Mouse (Mus musculus): ENCODE data around the gene Cfap44.

DNA sequence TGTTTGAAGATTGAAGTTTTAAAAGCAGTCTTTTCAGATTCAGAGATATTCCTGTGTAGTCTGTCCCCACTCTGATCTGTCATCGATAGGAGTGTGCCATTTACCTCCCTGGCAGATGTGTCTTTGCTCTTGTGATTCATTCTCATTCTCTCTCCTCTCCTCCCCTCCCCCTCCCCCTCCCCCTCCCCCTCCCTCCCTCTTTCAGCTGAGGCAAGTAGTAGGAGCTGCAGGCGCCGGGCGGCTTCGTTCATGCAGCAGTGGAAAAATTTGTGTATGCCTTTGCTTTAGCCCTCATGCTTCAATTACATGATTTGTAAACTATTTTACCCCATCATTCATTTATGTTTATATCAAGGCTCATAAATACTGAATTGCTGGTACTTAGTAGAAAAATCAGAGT is 13.0 kb upstream of the Cfap44 start:
- TF ChIP-seq CTCF (IDR thresholded peaks at IDR 0.05; ENCODE audit: low read depth), result no peak
- TF ChIP-seq EP300 (IDR thresholded peaks at IDR 0.05; ENCODE audit: low read depth), result no peak
